Mouse (Mus musculus): Measurements from ENCODE around the gene Fndc11.

DNA sequence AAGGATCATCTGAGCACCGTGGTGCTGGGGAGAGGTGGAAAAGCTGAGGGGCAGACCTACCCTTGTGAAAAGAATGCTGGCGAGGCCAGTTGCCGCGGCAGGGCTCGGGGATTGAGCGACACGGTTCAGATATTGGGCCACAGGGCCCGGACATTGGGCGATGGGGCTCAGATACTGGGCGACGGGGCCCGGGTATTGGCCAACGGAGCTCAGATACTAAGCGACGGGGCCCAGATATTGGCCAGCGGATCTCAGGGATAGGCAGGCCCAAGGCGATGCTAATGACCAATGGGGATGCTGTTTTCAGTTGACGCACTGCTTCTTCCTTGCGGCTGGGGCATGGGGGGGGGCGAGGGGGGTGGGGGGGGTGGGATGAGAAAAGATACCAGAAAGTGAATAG is 11.4 kb downstream of the Fndc11 start:
- TF ChIP-seq CTCF (IDR thresholded peaks at IDR 0.05; ENCODE audit: borderline replicate concordance, extremely low read depth, insufficient read depth, insufficient read length) (no peak), POLR2A (IDR thresholded peaks at IDR 0.05; ENCODE audit: borderline replicate concordance, extremely low read depth, insufficient read depth, insufficient read length, poor library complexity, severe bottlenecking) (no peak)
